Mouse (Mus musculus) midbrain, embryonic 10.5 days (tissue): ENCODE measurements around the gene Lrrc1. TPM values are rescaled to one million over a fixed set of nuclear protein-coding genes. Genes with fewer than 3 reads are reported as not detected.

Experiments used
- DNase-seq: peaks from one replicate; pipeline ENCODE4 v3.0.0-alpha.2; 2017; ENCODE audit warnings: low spot score
- H3K27ac ChIP-seq: fragments of 300-500 bp; sonication (generic); replicated peaks from 2 replicates; pipeline ENCODE4 v1.5.1; 2016; ENCODE audit warnings: mild to moderate bottlenecking
- H3K27me3 ChIP-seq: fragments of 300-500 bp; sonication (generic); 2 replicates; pipeline ENCODE4 v1.6.1; 2016; ENCODE audit warnings: low read depth, mild to moderate bottlenecking; ENCODE audit not compliant: poor library complexity, severe bottlenecking
- H3K36me3 ChIP-seq: fragments of 300-500 bp; sonication (generic); 2 replicates; pipeline ENCODE4 v1.6.1; 2016; ENCODE audit warnings: mild to moderate bottlenecking, moderate library complexity
- H3K4me1 ChIP-seq: fragments of 300-500 bp; sonication (generic); 2 replicates; pipeline ENCODE4 v1.6.1; 2016
- H3K4me3 ChIP-seq: fragments of 300-500 bp; sonication (generic); 2 replicates; pipeline ENCODE4 v1.5.1; 2016; ENCODE audit warnings: mild to moderate bottlenecking, moderate library complexity
- H3K9me3 ChIP-seq: fragments of 300-500 bp; sonication (generic); replicated peaks from 2 replicates; pipeline ENCODE4 v1.6.1; 2016; ENCODE audit warnings: mild to moderate bottlenecking
- WGBS: fragments of 180-500 bp; shearing (Covaris S2); methylation state at CpG from one replicate; pipeline ENCODE4 v1.1.7; 2016; 5-methylcytosine and 5-hydroxymethylcytosine counted together
- polyA plus RNA-seq: library from polyadenylated mRNA; unstranded; fragments of >200 nt; fragmentation: Nextera tagmentation; extraction: Ambion mirVana; gene quantifications from 2 replicates; pipeline ENCODE4 v1.2.1, GENCODE M21; 2016

Gene Lrrc1
- polyA plus RNA-seq, 1 experiment from 2014 or later: 5.8 TPM

- Histone ChIP-seq H3K27me3 (0 out of 2 replicates have a peak, but pooled peaks cover 4% of the 10 kb centered on the region), H3K4me3 (no peak overlapping the region), H3K36me3 (no peaks in the 10 kb centered on the region), H3K4me1 (0 out of 2 replicates have a peak, but pooled peaks cover 3% of the 10 kb centered on the region), H3K27ac (no peak overlapping the region), H3K9me3 (no peaks in the 10 kb centered on the region)
- no peak for DNase-seq
- WGBS: 93% methylated on average over 5 of the region's 5 CpGs
These were observed 144.9 kb downstream of the Lrrc1 start for GRCm38 (mm10) chr9:77399801-77400200.

GRCm38 (mm10) chr9:77398856-77399631 is 145.6 kb downstream of the Lrrc1 start:
- H3K27me3 ChIP-seq: 0 out of 2 replicates have a peak, but pooled peaks cover 4% of the 10 kb centered on the region
- no peak for DNase-seq
- H3K36me3 ChIP-seq: no peaks in the 10 kb centered on the region
- H3K4me1 ChIP-seq: 0 out of 2 replicates have a peak, but pooled peaks cover 3% of the 10 kb centered on the region
- no peak overlapping the region for H3K27ac ChIP-seq
- H3K4me3 ChIP-seq: no peak overlapping the region
- 60% methylated on average over 13 of the region's 13 CpGs for WGBS
- H3K9me3 ChIP-seq: no peaks in the 10 kb centered on the region

- WGBS: 82% methylated on average over 4 of the region's 4 CpGs
- Histone ChIP-seq H3K4me3 (no peak overlapping the region), H3K27me3 (0 out of 2 replicates have a peak, but pooled peaks cover 4% of the 10 kb centered on the region), H3K27ac (no peak overlapping the region), H3K9me3 (no peaks in the 10 kb centered on the region), H3K4me1 (0 out of 2 replicates have a peak, but pooled peaks cover 3% of the 10 kb centered on the region), H3K36me3 (no peaks in the 10 kb centered on the region)
- no peak for DNase-seq
These were observed 147.6 kb downstream of the Lrrc1 start for GRCm38 (mm10) chr9:77397027-77397426.

DNA sequence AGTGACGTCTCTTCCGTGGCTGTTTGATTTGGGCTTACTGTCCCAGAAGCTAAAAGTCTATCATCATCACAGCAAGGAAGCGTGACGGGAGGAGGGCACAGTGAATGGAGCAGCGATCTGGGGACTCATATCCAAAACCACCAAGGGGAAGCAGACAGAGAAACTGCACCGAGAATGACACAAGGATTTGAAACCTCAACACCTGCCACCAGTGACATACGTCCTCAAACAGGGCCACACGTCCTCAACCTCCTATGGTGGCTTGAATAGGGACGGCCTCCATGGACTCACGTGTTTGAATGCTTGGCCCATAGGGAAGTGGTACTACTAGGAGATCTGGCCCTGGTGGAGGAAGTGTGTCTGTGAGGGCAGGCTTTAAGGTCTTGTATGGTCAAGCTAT is 153.4 kb downstream of the Lrrc1 start:
- 92% methylated on average over 10 of the region's 10 CpGs for WGBS
- Histone ChIP-seq H3K9me3 (no peaks in the 10 kb centered on the region), H3K4me3 (no peak overlapping the region), H3K36me3 (no peaks in the 10 kb centered on the region), H3K27ac (no peak overlapping the region), H3K4me1 (no peaks in the 10 kb centered on the region), H3K27me3 (0 out of 2 replicates have a peak, but pooled peaks cover under 1% of the 10 kb centered on the region)
- DNase-seq: no peak

DNA sequence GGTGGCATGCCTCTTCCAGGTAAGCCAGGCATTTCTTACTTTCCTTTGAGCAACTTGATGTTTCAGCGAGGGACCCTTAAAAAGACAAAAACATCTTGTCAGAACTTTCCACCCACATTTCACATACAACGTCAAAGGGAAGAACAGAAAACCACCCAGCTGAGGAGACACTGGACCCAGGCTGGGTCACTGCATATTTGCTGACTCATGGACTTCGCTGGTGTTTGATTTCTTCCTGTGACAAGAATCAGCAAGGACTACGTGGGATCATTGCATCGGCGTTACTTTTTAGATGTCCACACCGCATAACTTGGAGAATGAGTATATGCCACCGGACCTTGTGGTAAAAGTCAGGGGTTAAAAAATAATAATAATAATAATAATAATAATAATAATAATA is 155.7 kb downstream of the Lrrc1 start:
- no peaks in the 10 kb centered on the region for H3K4me1 ChIP-seq
- no peaks in the 10 kb centered on the region for H3K36me3 ChIP-seq
- 96% methylated on average over 8 of the region's 8 CpGs for WGBS
- H3K4me3 ChIP-seq: no peak overlapping the region
- no peaks in the 10 kb centered on the region for H3K9me3 ChIP-seq
- no peak for DNase-seq
- H3K27me3 ChIP-seq: no peaks in the 10 kb centered on the region
- no peak overlapping the region for H3K27ac ChIP-seq

DNA sequence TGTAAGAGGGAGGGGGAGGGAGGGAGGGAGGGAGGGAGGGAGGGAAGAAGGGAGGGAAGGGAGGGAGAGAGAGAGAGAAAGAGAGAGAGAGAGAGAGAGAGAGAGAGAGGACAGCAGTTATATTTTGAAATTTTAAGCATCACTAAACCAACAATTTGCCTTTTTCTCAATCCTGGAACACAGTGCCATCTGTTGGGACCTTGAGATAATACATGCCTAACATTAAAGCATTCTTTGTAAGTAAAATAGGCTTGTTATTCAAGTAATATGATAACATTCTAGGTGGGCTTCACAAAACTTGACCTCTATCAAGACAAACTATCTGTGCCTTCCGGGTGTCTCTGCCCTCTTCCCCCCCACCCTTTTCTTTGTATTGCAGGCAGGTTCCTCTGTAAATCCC is 157.9 kb downstream of the Lrrc1 start:
- Histone ChIP-seq H3K27ac (no peak overlapping the region), H3K36me3 (no peaks in the 10 kb centered on the region), H3K27me3 (no peaks in the 10 kb centered on the region), H3K9me3 (no peaks in the 10 kb centered on the region), H3K4me3 (no peak overlapping the region), H3K4me1 (no peaks in the 10 kb centered on the region)
- DNase-seq: no peak
- 46% methylated on average over 1 of the region's 1 CpGs for WGBS

- Histone ChIP-seq H3K27me3 (no peaks in the 10 kb centered on the region), H3K9me3 (no peaks in the 10 kb centered on the region), H3K36me3 (no peaks in the 10 kb centered on the region), H3K4me3 (no peak overlapping the region), H3K27ac (no peak overlapping the region), H3K4me1 (no peaks in the 10 kb centered on the region)
- no peak for DNase-seq
- 89% methylated on average over 12 of the region's 12 CpGs for WGBS
These were observed 159.1 kb downstream of the Lrrc1 start for GRCm38 (mm10) chr9:77385611-77386010.

- DNase-seq: no peak
- H3K36me3 ChIP-seq: no peaks in the 10 kb centered on the region
- no peak overlapping the region for H3K4me3 ChIP-seq
- H3K27ac ChIP-seq: no peak overlapping the region
- 87% methylated on average over 9 of the region's 9 CpGs for WGBS
- no peaks in the 10 kb centered on the region for H3K27me3 ChIP-seq
- H3K9me3 ChIP-seq: no peaks in the 10 kb centered on the region
- H3K4me1 ChIP-seq: no peaks in the 10 kb centered on the region
These were observed 160.0 kb downstream of the Lrrc1 start for GRCm38 (mm10) chr9:77384651-77385050.

DNA sequence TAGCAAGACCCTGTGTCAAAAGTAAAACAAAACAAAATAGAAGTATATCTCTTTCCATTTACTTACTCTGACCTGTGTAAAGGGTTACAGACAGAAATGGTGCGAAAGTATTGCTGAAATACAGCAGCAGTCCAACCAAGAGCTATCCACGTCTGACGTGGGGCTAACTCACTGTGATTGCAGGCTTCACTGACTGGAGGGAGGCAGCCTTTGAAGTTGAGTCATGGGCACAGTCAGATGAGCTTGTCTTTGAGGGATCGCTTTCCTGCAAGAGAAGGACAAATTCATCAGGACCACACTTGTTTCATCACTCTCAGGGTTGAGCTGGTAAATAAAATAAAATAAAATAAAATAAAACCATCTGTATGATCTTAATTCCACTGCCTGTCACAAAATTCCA is 160.7 kb downstream of the Lrrc1 start:
- H3K4me1 ChIP-seq: no peaks in the 10 kb centered on the region
- no peaks in the 10 kb centered on the region for H3K27me3 ChIP-seq
- WGBS: 82% methylated on average over 4 of the region's 4 CpGs
- H3K27ac ChIP-seq: no peak overlapping the region
- H3K4me3 ChIP-seq: no peak overlapping the region
- DNase-seq: no peak
- H3K9me3 ChIP-seq: no peaks in the 10 kb centered on the region
- no peaks in the 10 kb centered on the region for H3K36me3 ChIP-seq

DNA sequence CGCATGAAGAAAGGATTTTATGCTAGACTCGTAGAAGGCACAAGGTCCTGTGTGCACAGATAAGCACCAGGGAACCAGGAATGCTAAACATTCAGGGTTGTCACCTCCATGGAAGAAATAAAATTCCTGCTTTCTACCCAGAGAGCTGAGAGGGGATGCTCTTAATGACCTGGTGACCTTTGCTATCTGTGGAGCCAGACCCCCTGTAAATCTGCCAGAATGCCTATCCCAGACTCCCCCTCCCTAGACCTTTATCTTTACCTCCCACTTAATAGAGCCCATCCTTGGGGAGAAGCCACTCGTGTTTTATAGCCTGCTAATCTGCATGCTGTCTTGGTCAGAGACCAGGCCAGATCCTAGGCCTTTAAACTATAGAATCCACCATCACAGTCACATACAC is 162.2 kb downstream of the Lrrc1 start:
- H3K27me3 ChIP-seq: no peaks in the 10 kb centered on the region
- H3K4me3 ChIP-seq: no peak overlapping the region
- H3K27ac ChIP-seq: no peak overlapping the region
- no peaks in the 10 kb centered on the region for H3K36me3 ChIP-seq
- WGBS: 52% methylated on average over 3 of the region's 3 CpGs
- peaks cover 5% of the 10 kb centered on the region for H3K4me1 ChIP-seq
- H3K9me3 ChIP-seq: no peaks in the 10 kb centered on the region
- DNase-seq: no peak

- peak; percentile 71 for DNase-seq
- H3K27me3 ChIP-seq: no peaks in the 10 kb centered on the region
- no peak overlapping the region for H3K4me3 ChIP-seq
- no peak overlapping the region for H3K27ac ChIP-seq
- H3K36me3 ChIP-seq: no peaks in the 10 kb centered on the region
- no peaks in the 10 kb centered on the region for H3K9me3 ChIP-seq
- H3K4me1 ChIP-seq: peaks cover 10% of the 10 kb centered on the region
- WGBS: 20% methylated on average over 5 of the region's 5 CpGs
These were observed 163.1 kb downstream of the Lrrc1 start for GRCm38 (mm10) chr9:77381565-77381964.
